Mouse (Mus musculus) brain, embryonic 14.5 days (tissue): ENCODE measurements around the gene Ctnnal1.
A peak's percentile ranks its signal among the peaks of the same experiment; 100 is the strongest.

Source experiments
- CTCF ChIP-seq: fragments of 200-500 bp; IDR thresholded peaks from 2 replicates; pipeline ENCODE4 v1.5.1; 2012; ENCODE audit warnings: inconsistent platforms, mild to moderate bottlenecking, moderate library complexity, borderline replicate concordance; ENCODE audit not compliant: insufficient read depth, insufficient read length; ENCODE audit errors: extremely low read depth
- POLR2A ChIP-seq: fragments of 200-500 bp; IDR thresholded peaks from 2 replicates; pipeline ENCODE4 v1.6.1; 2012; ENCODE audit warnings: mild to moderate bottlenecking, inconsistent platforms, borderline replicate concordance; ENCODE audit not compliant: poor library complexity, insufficient read depth, insufficient read length, severe bottlenecking; ENCODE audit errors: extremely low read depth

- TF ChIP-seq CTCF (peak; percentile 51; the same call in 1 of the 2 replicates), POLR2A (no peak)
These were observed 73.6 kb downstream of the Ctnnal1 start for GRCm38 (mm10) chr4:56791373-56791772.
